Mouse (Mus musculus): ENCODE results near the gene Cnih4.

Cnih4 gene

DNA sequence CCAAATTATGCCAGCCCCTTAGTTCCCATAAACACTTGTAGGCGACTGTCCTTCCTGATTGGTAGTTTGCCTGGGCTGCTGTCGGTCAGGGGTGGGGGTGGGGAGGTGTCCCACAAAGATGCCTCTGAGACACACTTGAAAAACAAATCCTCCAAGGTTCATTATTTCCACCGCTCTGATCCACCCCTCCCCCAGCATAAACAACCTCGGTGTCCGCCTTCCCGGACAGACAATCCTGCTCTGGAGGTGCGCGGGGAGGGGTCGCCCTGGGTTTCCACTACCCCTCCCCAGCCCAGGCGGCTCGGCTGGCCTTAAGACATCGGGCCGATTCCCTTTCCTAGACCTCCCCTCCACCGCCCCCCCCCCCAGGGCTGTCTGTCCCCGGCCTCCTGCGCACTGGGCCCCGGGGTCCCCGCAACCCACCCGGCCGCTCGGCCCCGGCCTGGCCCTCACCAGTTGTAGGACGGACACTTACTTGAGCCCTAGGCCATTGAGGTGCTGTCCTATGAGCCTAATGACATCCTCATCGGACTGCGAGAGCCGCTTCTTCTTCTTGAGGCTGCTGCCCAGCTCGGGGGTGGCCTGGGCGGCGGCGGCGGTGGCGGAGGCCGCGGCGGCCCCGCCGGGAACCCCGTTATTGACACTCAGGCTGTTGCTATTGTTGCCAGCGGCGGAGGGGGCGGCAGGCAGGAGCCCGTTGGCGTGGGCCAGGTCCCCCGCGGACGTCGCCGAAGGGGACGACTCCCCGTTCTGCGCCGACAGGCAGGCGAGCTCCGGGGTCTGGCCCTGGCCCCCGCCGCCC is 66.3 kb downstream of the Cnih4 start:
- in situ Hi-C loops (cut with MboI, MseI) = no loop called here

DNA sequence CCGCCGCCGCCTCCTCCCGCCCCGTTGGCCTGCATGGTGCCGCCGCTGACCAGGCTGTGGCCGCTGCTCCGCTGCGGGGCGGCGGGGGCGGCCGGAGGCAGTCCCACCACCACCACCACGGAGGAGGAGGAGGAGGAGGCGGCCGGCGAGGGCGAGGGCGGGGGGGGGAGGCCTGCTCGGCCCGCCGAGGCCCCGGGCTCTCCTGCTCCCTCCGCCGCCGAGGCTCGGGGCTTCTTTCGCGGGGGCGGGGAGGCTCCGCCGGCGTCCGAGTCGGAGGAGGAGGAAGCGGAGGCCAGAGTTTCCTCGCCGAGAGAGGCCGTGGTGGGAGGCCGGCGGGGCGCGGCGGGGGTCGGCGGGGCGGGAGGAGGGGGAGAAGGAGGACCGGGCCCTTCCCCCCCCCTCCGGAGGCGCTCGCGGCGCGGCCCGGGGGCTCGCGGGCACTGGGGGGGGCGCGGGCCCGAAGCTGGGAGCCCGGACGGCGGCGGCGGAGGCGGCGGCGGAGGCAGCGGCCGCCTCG is 67.0 kb downstream of the Cnih4 start:
- in situ Hi-C loops (cut with MboI, MseI) = no loop called here

DNA sequence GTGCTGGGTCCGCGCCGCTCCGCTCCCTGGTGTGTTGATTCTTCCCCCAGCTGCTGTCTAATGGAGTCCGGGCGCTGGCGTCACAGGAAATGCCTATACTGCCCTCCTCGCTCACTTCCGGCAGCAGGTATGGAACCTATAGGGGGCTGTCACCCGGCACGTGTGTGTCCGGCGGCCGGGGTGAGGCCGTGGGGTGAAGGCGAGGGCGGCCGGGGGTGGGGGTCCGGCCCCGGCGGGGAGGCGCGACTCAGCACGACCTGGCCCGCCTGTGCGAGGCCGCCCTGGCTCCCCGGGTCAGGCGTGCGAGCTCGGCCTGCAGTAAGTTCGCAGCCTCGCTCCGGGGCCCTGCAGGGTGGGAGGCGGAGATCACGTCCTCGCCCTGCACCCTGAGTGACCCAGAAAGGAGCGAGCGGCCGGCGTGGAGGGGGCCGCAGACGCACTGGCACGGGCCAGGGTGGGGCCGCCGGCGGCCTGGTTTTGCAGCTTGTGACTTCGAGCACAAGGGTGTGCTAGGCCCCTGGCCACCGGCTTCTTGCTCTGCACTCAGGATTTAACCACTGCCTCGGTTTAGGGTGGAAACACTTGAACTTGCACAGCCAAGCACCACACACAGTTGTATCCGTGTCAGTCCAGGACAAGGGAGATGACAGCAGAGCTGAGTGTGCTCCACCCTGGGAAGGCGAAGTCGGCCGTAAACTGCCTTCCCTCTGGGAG is 67.6 kb downstream of the Cnih4 start, which contains the start of gene Wdr26:
Wdr26 (minus strand) TSS at position 82 of the 714 bp plus-strand sequence.
- in situ Hi-C loops (cut with MboI, MseI) = no loop called here

DNA sequence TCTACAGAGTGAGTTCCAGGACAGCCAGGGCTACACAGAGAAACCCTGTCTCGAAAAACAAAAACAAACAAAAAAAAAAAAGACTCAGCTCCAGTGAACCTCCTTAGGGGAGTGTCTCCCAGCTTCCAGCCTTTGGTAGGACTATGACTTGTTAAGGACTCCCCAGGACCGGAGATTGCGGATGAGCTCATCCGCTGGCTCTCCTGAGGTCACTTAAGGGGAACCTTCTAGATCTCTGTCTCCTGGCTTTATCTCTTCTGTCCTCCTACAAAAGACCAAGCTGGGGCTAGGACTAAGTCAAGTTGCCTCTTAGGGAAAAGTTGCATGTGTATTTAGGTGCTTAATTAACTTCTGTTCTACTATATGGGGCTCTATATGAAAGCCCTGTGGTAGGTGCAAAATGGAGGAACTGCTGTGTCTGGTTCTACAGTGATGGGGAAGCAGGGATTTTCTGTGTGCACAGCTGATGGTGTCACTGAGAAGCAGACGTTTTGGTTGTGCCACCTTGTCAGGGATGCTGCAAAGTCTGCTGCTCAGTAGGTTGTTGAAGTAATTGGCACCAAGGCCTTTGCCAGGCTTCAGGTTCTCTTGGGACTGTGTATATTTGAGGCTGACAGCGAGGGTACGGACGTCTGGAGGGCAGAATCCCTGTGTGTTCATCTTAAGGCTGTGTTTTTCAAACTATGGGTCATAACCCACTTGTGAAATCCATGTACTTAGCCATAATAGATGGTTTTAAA is 70.0 kb downstream of the Cnih4 start:
- in situ Hi-C loops (cut with MboI, MseI) = no loop called here

DNA sequence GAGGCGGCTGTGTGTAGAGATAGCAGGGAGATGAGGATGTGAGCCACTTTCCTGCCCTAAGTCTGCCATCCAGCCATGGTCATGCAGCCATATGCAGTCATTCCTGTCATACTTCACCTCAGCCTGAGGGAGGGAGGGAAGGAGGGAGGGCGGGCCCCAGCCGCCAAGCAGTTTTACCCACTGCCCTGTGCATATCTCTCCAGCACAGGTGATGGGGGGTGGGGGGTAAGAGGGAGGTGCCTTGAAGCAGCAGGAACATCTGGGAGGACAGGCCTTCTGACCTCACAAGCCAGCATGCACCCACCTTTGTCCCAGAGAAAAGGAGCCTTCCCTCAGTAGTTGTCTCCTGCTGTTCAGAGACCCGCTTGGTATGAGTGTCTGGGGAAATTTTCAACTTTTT is 71.8 kb downstream of the Cnih4 start:
- in situ Hi-C loops (cut with MboI, MseI) = no loop called here

All from T-helper 1 cell (primary cell).